Mouse (Mus musculus) G1E (cell line): ENCODE measurements around the gene Vps13c.

Source experiments
- CTCF ChIP-seq: IDR thresholded peaks from 2 replicates; pipeline ENCODE4 v1.5.1; 2012; ENCODE audit warnings: low read depth, low read length, inconsistent platforms, mixed read lengths
- GATA1 ChIP-seq: IDR thresholded peaks from 2 replicates; pipeline ENCODE4 v1.6.1; 2012; ENCODE audit warnings: borderline replicate concordance, low read length, inconsistent platforms, mixed read lengths

GRCm38 (mm10) chr9:67831359-67832045 is 8.7 kb upstream of the Vps13c start:
- no peak for TF ChIP-seq CTCF
- no peak for TF ChIP-seq GATA1
